Mouse (Mus musculus) heart, postnatal 0 days (tissue): ENCODE measurements around the gene Fra10ac1.

ENCODE experiments used
- CTCF ChIP-seq: IDR thresholded peaks from 2 replicates; pipeline ENCODE4 v1.5.1; 2016; ENCODE audit warnings: antibody characterized with exemption, control low read depth, low read depth
- EP300 ChIP-seq: IDR thresholded peaks from 2 replicates; pipeline ENCODE4 v1.6.1; 2016; ENCODE audit warnings: antibody characterized with exemption, low read depth

GRCm38 (mm10) chr19:38258651-38259065 lies 34.7 kb upstream of the Fra10ac1 start:
- TF ChIP-seq CTCF, result no peak
- no peak for TF ChIP-seq EP300
